Mouse (Mus musculus) heart, embryonic 12.5 days (tissue): ENCODE results near the gene Cacna1c. TPM values are rescaled to one million over a fixed set of nuclear protein-coding genes. Genes with fewer than 3 reads are reported as not detected.

Source experiments
- ATAC-seq: fragments of 200-750 bp; cut with Nextera tagmentation; 2 replicates; pipeline ENCODE4 v1.8.0; 2017; ENCODE audit warnings: moderate TSS enrichment, moderate library complexity; ENCODE audit not compliant: insufficient number of reproducible peaks, low FRiP score
- H3K27ac ChIP-seq: fragments of 300-500 bp; sonication (generic); 2 replicates; pipeline ENCODE4 v1.5.1; 2016; ENCODE audit warnings: mild to moderate bottlenecking, moderate library complexity; ENCODE audit not compliant: poor library complexity, severe bottlenecking
- H3K27me3 ChIP-seq: fragments of 300-500 bp; sonication (generic); replicated peaks from 2 replicates; pipeline ENCODE4 v1.6.1; 2016; ENCODE audit warnings: mild to moderate bottlenecking, moderate library complexity
- H3K36me3 ChIP-seq: fragments of 300-500 bp; sonication (generic); 2 replicates; pipeline ENCODE4 v1.6.1; 2016; ENCODE audit warnings: mild to moderate bottlenecking, moderate library complexity
- H3K4me1 ChIP-seq: fragments of 300-500 bp; sonication (generic); replicated peaks from 2 replicates; pipeline ENCODE4 v1.6.1; 2016; ENCODE audit warnings: mild to moderate bottlenecking
- H3K4me2 ChIP-seq: fragments of 300-500 bp; sonication (generic); 2 replicates; pipeline ENCODE4 v1.6.1; 2016; ENCODE audit warnings: mild to moderate bottlenecking, moderate library complexity
- H3K4me3 ChIP-seq: fragments of 300-500 bp; sonication (generic); 2 replicates; pipeline ENCODE4 v1.5.1; 2016; ENCODE audit warnings: mild to moderate bottlenecking
- H3K9ac ChIP-seq: fragments of 300-500 bp; sonication (generic); 2 replicates; pipeline ENCODE4 v1.6.1; 2016; ENCODE audit warnings: mild to moderate bottlenecking, moderate library complexity
- H3K9me3 ChIP-seq: fragments of 300-500 bp; sonication (generic); replicated peaks from 2 replicates; pipeline ENCODE4 v1.6.1; 2016; ENCODE audit warnings: mild to moderate bottlenecking, moderate library complexity
- WGBS: fragments of 180-500 bp; shearing (Covaris S2); methylation state at CpG from one replicate; pipeline ENCODE4 v1.1.7; 2016; 5-methylcytosine and 5-hydroxymethylcytosine counted together
- polyA plus RNA-seq: library from polyadenylated mRNA; unstranded; fragments of >200 nt; fragmentation: Nextera tagmentation; extraction: Ambion mirVana; gene quantifications from 2 replicates; pipeline ENCODE4 v1.2.1, GENCODE M21; 2016

The Cacna1c gene
- polyA plus RNA-seq, 1 experiment from 2014 or later, result 58.1 TPM

- ATAC-seq, result no peak
- Histone ChIP-seq H3K9me3 (peaks cover 7% of the 10 kb centered on the region), H3K36me3 (peaks cover 53% of the 10 kb centered on the region), H3K27ac (no peak overlapping the region), H3K9ac (no peak overlapping the region), H3K27me3 (no peaks in the 10 kb centered on the region), H3K4me2 (no peak overlapping the region), H3K4me3 (no peak overlapping the region), H3K4me1 (no peaks in the 10 kb centered on the region)
- 77% methylated on average over 2 of the region's 2 CpGs for WGBS
Observed at GRCm38 (mm10) chr6:118632491-118632890, 563.7 kb downstream of the Cacna1c start.

DNA sequence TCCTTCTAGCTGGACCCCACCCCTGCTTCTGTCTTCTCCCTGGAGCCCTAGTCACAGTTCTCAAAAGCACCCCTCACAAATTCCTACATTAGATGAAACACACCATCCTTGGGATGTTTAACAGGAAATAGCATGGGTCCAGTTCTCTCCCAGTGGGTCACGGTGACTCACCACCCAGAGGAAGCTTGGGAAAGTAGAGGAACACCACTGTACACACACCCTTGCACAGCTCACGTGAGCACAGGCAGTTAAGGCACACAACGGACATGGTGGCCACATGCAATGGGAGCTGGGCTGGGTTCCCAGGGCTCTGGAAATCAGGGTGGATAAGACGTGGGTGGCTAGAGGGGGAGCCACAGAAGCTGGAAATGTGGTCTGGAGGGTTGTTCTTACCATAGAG lies 566.2 kb downstream of the Cacna1c start:
- H3K9ac ChIP-seq, result no peak overlapping the region
- no peak for ATAC-seq
- no peaks in the 10 kb centered on the region for H3K4me1 ChIP-seq
- no peak overlapping the region for H3K4me3 ChIP-seq
- 76% methylated on average over 4 of the region's 4 CpGs for WGBS
- no peak overlapping the region for H3K27ac ChIP-seq
- H3K4me2 ChIP-seq, result no peak overlapping the region
- no peaks in the 10 kb centered on the region for H3K27me3 ChIP-seq
- H3K36me3 ChIP-seq, result peaks cover 46% of the 10 kb centered on the region
- no peaks in the 10 kb centered on the region for H3K9me3 ChIP-seq

- Histone ChIP-seq H3K9ac (no peak overlapping the region), H3K4me2 (no peak overlapping the region), H3K9me3 (no peaks in the 10 kb centered on the region), H3K27me3 (no peaks in the 10 kb centered on the region), H3K36me3 (peaks cover 45% of the 10 kb centered on the region), H3K4me1 (no peaks in the 10 kb centered on the region), H3K4me3 (no peak overlapping the region), H3K27ac (no peak overlapping the region)
- WGBS, result 62% methylated on average over 4 of the region's 4 CpGs
- ATAC-seq, result no peak
Observed at GRCm38 (mm10) chr6:118626246-118626645, 570.0 kb downstream of the Cacna1c start.

GRCm38 (mm10) chr6:118623609-118624008 lies 572.6 kb downstream of the Cacna1c start:
- Histone ChIP-seq H3K27ac (no peak overlapping the region), H3K36me3 (peaks cover 49% of the 10 kb centered on the region), H3K27me3 (no peaks in the 10 kb centered on the region), H3K4me1 (no peaks in the 10 kb centered on the region), H3K9ac (no peak overlapping the region), H3K4me3 (no peak overlapping the region), H3K4me2 (no peak overlapping the region), H3K9me3 (no peaks in the 10 kb centered on the region)
- WGBS, result 90% methylated on average over 3 of the region's 3 CpGs
- ATAC-seq, result no peak

- no peak overlapping the region for H3K4me2 ChIP-seq
- 60% methylated on average over 7 of the region's 7 CpGs for WGBS
- no peak overlapping the region for H3K27ac ChIP-seq
- H3K27me3 ChIP-seq, result no peaks in the 10 kb centered on the region
- no peak overlapping the region for H3K9ac ChIP-seq
- no peaks in the 10 kb centered on the region for H3K4me1 ChIP-seq
- peaks cover 58% of the 10 kb centered on the region for H3K36me3 ChIP-seq
- no peak for ATAC-seq
- no peak overlapping the region for H3K4me3 ChIP-seq
- no peaks in the 10 kb centered on the region for H3K9me3 ChIP-seq
Observed at GRCm38 (mm10) chr6:118621866-118622265, 574.4 kb downstream of the Cacna1c start.

DNA sequence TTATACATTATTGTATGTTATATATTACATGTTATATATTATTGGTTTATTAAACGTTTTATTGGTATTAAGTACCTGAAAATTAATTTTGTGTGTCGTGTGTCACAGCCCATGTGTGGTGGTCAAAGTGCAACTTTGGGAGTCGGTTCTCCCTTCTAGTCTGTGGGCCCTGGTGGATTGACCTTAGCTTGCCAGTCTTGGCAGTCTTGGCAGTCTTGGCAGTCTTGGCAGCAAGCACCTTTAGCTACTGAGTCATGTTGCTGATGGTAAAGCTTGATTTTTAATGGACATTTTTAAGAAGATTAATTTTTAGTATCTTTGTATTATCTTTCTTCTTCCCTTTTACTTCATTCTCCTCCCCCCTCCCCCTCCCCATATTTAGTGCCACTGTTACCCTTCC lies 574.8 kb downstream of the Cacna1c start:
- H3K36me3 ChIP-seq, result peaks cover 54% of the 10 kb centered on the region
- no peak overlapping the region for H3K4me2 ChIP-seq
- H3K9me3 ChIP-seq, result no peaks in the 10 kb centered on the region
- ATAC-seq, result no peak
- H3K4me3 ChIP-seq, result no peak overlapping the region
- H3K27ac ChIP-seq, result no peak overlapping the region
- H3K9ac ChIP-seq, result no peak overlapping the region
- WGBS, result 85% methylated on average over 3 of the region's 3 CpGs
- no peaks in the 10 kb centered on the region for H3K27me3 ChIP-seq
- H3K4me1 ChIP-seq, result no peaks in the 10 kb centered on the region

DNA sequence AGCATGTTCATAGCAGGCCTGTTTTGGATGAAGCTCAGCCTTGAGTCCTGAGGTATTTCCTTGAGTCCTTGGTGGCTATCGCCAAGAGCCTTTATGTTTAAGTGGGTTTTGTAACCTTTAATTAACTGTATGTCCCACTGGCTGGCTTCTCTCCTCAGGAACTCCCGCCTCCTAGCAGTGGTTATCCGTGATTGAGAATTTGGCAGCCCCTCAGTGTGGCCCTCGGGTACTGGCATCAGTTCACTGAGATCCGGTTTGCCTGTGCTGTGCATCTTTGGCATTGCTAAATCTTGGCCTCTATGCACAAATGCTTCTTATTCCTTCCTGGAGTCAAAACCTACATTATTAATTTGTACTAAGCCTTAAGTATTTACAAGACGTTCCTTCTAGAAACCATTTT lies 587.3 kb downstream of the Cacna1c start:
- no peak overlapping the region for H3K4me2 ChIP-seq
- H3K9me3 ChIP-seq, result no peaks in the 10 kb centered on the region
- no peak overlapping the region for H3K4me3 ChIP-seq
- no peak overlapping the region for H3K9ac ChIP-seq
- H3K36me3 ChIP-seq, result peaks cover 86% of the 10 kb centered on the region
- no peaks in the 10 kb centered on the region for H3K27me3 ChIP-seq
- no peak overlapping the region for H3K27ac ChIP-seq
- ATAC-seq, result no peak
- 81% methylated on average over 6 of the region's 6 CpGs for WGBS
- H3K4me1 ChIP-seq, result no peaks in the 10 kb centered on the region

DNA sequence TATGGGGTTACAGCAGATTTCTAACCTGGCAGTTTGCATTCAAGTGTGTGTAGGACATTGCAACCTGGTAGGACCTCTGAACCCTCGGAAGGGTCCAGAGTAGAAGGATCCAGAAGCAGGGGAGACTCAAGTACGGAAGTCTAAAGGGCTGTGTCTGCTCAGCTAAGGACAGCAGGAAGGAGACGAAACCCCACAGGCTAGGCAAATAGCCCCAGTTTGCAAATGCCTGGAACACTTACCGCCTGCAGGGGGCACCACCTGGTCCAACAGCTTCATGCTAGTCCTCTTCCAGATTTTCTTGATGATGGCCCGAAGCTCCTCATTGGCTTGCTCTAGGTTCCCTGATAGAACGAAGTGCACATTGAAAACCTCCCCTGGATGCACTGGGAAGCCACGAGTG lies 590.2 kb downstream of the Cacna1c start:
- Histone ChIP-seq H3K27me3 (no peaks in the 10 kb centered on the region), H3K9ac (no peak overlapping the region), H3K4me2 (no peak overlapping the region), H3K4me1 (no peaks in the 10 kb centered on the region), H3K4me3 (no peak overlapping the region), H3K36me3 (peaks cover 88% of the 10 kb centered on the region), H3K9me3 (no peaks in the 10 kb centered on the region), H3K27ac (no peak overlapping the region)
- WGBS, result 72% methylated on average over 7 of the region's 7 CpGs
- ATAC-seq, result no peak

- Histone ChIP-seq H3K4me2 (no peak overlapping the region), H3K4me3 (no peak overlapping the region), H3K4me1 (no peaks in the 10 kb centered on the region), H3K27ac (no peak overlapping the region), H3K27me3 (no peaks in the 10 kb centered on the region), H3K9me3 (no peaks in the 10 kb centered on the region), H3K9ac (no peak overlapping the region), H3K36me3 (peaks cover 84% of the 10 kb centered on the region)
- 97% methylated on average over 7 of the region's 7 CpGs for WGBS
- ATAC-seq, result no peak
Observed at GRCm38 (mm10) chr6:118603825-118604224, 592.4 kb downstream of the Cacna1c start.

DNA sequence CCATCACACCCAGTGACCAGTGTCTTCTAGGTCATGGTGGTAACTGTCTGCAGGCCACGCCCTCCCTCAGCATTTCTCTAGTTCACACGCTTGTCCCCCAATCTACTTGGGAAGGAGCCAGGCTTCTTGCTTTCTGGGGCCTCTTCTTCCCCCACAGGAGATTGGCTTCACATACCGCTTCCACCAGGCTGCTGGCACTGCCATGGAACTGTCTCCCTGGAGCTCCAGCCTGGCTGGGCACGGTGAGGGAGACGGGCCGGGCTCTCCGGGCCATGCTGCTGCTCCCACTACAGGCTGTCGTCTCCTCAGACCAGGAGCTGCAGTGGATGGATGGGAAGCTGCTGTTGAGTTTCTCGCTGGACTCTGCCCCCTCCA lies 600.5 kb downstream of the Cacna1c start:
- Histone ChIP-seq H3K9me3 (no peaks in the 10 kb centered on the region), H3K27me3 (0 out of 2 replicates have a peak, but pooled peaks cover 6% of the 10 kb centered on the region), H3K4me1 (peaks cover 10% of the 10 kb centered on the region), H3K4me3 (no peak overlapping the region), H3K27ac (no peak overlapping the region), H3K9ac (no peak overlapping the region), H3K36me3 (peaks cover 78% of the 10 kb centered on the region), H3K4me2 (no peak overlapping the region)
- ATAC-seq, result 0 out of 2 replicates have a peak, but pooled peaks have one; percentile 26
- 71% methylated on average over 9 of the region's 9 CpGs for WGBS

- Histone ChIP-seq H3K4me1 (peaks cover 10% of the 10 kb centered on the region), H3K9ac (no peak overlapping the region), H3K36me3 (peaks cover 76% of the 10 kb centered on the region), H3K27ac (no peak overlapping the region), H3K4me3 (no peak overlapping the region), H3K27me3 (0 out of 2 replicates have a peak, but pooled peaks cover 6% of the 10 kb centered on the region), H3K9me3 (no peaks in the 10 kb centered on the region), H3K4me2 (no peak overlapping the region)
- no peak for ATAC-seq
- WGBS, result 71% methylated on average over 10 of the region's 10 CpGs
Observed at GRCm38 (mm10) chr6:118594833-118595680, 601.2 kb downstream of the Cacna1c start.

DNA sequence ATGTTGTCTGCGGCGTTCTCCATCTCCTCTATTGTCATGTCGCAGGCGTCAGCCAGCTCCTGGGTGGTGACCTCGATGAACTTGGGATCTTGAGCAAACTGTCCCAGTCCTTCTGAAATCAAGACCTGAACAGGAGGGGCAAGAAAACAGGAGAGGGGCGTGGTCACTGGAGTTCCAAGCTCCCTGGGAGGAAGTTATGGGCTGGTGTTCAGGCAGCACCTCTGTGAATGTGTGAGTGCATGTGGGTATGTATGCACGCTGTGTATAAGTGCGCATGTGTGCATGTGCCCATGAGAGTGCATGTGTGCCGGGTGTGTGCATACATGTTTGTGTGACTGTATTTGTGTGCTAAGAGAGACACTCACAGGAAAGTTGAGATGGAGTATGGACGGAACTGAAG lies 602.1 kb downstream of the Cacna1c start:
- H3K4me2 ChIP-seq, result peak overlapping the region; percentile 68
- 46% methylated on average over 10 of the region's 10 CpGs for WGBS
- 0 out of 2 replicates have a peak, but pooled peaks cover 6% of the 10 kb centered on the region for H3K27me3 ChIP-seq
- H3K4me3 ChIP-seq, result peak overlapping the region; percentile 38
- no peak overlapping the region for H3K9ac ChIP-seq
- peaks cover 10% of the 10 kb centered on the region for H3K4me1 ChIP-seq
- ATAC-seq, result no peak
- no peaks in the 10 kb centered on the region for H3K9me3 ChIP-seq
- peaks cover 72% of the 10 kb centered on the region for H3K36me3 ChIP-seq
- H3K27ac ChIP-seq, result no peak overlapping the region
